Mouse (Mus musculus) adipocyte (in vitro differentiated cells): ENCODE data around the gene Trabd2b.

Experiments used
- DNase-seq: peaks from one replicate; pipeline ENCODE4 v3.0.0-alpha.2; 2016; ENCODE audit warnings: low spot score

Gene Trabd2b

GRCm38 (mm10) chr4:114442661-114443060 lies 36.1 kb downstream of the Trabd2b start:
- DNase-seq: no peak

- peak; percentile 40 for DNase-seq
Measured at GRCm38 (mm10) chr4:114448393-114449052, 42.0 kb downstream of the Trabd2b start.

GRCm38 (mm10) chr4:114453101-114453500 lies 46.6 kb downstream of the Trabd2b start:
- no peak for DNase-seq

GRCm38 (mm10) chr4:114454016-114454415 lies 47.5 kb downstream of the Trabd2b start:
- no peak for DNase-seq

- peak; percentile 34 for DNase-seq
Measured at GRCm38 (mm10) chr4:114454495-114455186, 48.1 kb downstream of the Trabd2b start.

GRCm38 (mm10) chr4:114457111-114457510 lies 50.6 kb downstream of the Trabd2b start:
- peak; percentile 45 for DNase-seq

GRCm38 (mm10) chr4:114459591-114459990 lies 53.1 kb downstream of the Trabd2b start:
- DNase-seq: no peak

GRCm38 (mm10) chr4:114460401-114460800 lies 53.9 kb downstream of the Trabd2b start:
- DNase-seq: no peak

- DNase-seq: no peak
Measured at GRCm38 (mm10) chr4:114461093-114461492, 54.6 kb downstream of the Trabd2b start.

GRCm38 (mm10) chr4:114465641-114466040 lies 59.1 kb downstream of the Trabd2b start:
- peak; percentile 65 for DNase-seq

- peak; percentile 54 for DNase-seq
Measured at GRCm38 (mm10) chr4:114467371-114468094, 61.0 kb downstream of the Trabd2b start.

GRCm38 (mm10) chr4:114468095-114468429 lies 61.5 kb downstream of the Trabd2b start:
- DNase-seq: no peak

- DNase-seq: peak; percentile 29
Measured at GRCm38 (mm10) chr4:114469881-114470280, 63.4 kb downstream of the Trabd2b start.

GRCm38 (mm10) chr4:114472143-114472542 lies 65.6 kb downstream of the Trabd2b start:
- DNase-seq: peak; percentile 85

- DNase-seq: no peak
Measured at GRCm38 (mm10) chr4:114476316-114476715, 69.8 kb downstream of the Trabd2b start.

- DNase-seq: no peak
Measured at GRCm38 (mm10) chr4:114477082-114477771, 70.7 kb downstream of the Trabd2b start.

GRCm38 (mm10) chr4:114481518-114481917 lies 75.0 kb downstream of the Trabd2b start:
- no peak for DNase-seq

GRCm38 (mm10) chr4:114484173-114484572 lies 77.6 kb downstream of the Trabd2b start:
- DNase-seq: no peak

GRCm38 (mm10) chr4:114485996-114486395 lies 79.5 kb downstream of the Trabd2b start:
- no peak for DNase-seq

- DNase-seq: no peak
Measured at GRCm38 (mm10) chr4:114486885-114487531, 80.5 kb downstream of the Trabd2b start.

- DNase-seq: no peak
Measured at GRCm38 (mm10) chr4:114487701-114488100, 81.2 kb downstream of the Trabd2b start.

GRCm38 (mm10) chr4:114492157-114492556 lies 85.6 kb downstream of the Trabd2b start:
- no peak for DNase-seq
